Mouse (Mus musculus) cerebellum, adult 2 months (tissue): ENCODE measurements around the gene Mthfr.

ENCODE experiments used
- CTCF ChIP-seq: fragments of 200-500 bp; IDR thresholded peaks from 2 replicates; pipeline ENCODE4 v1.5.1; 2011; ENCODE audit warnings: low read depth, mild to moderate bottlenecking, control low read depth, low read length, moderate library complexity, borderline replicate concordance; ENCODE audit not compliant: insufficient read depth
- POLR2A ChIP-seq: fragments of 200-500 bp; IDR thresholded peaks from 2 replicates; pipeline ENCODE4 v1.6.1; 2011; ENCODE audit warnings: low read length, control low read depth, borderline replicate concordance; ENCODE audit not compliant: insufficient read depth

- TF ChIP-seq POLR2A (no peak), CTCF (no peak)
Observed at GRCm38 (mm10) chr4:148033858-148034410, 4.9 kb upstream of the Mthfr start.
